Mouse (Mus musculus): ENCODE measurements around the gene Cenpa. TPM values are rescaled to one million over a fixed set of nuclear protein-coding genes. Genes with fewer than 3 reads are reported as not detected.

The Cenpa gene
- polyA plus RNA-seq, 1 experiment from 2014 or later, result 175 TPM

- no peak for DNase-seq (ENCODE audit: low spot score)
- TF ChIP-seq CTCF (IDR thresholded peaks at IDR 0.05; ENCODE audit: low read depth), result no peak
- H3K9me3 ChIP-seq (replicated peaks; ENCODE audit: low read length), result no peaks in the 10 kb centered on the region
- peaks cover 17% of the 10 kb centered on the region for H3K27me3 ChIP-seq (ENCODE audit: insufficient read depth, low read length)
- no peak overlapping the region for H3K9ac ChIP-seq (ENCODE audit: low read depth, low read length)
- 32% methylated on average over 4 of the region's 4 CpGs for WGBS
- H3K27ac ChIP-seq, result no peak overlapping the region
- H3K36me3 ChIP-seq (ENCODE audit: insufficient read depth, low read length), result no peaks in the 10 kb centered on the region
- no peak for ATAC-seq (replicated peaks; ENCODE audit: low FRiP score, low read depth)
- no peak overlapping the region for H3K4me3 ChIP-seq (replicated peaks; ENCODE audit: low read depth, low read length)
- H3K4me1 ChIP-seq (replicated peaks; ENCODE audit: insufficient read depth, low read length), result peaks cover 12% of the 10 kb centered on the region; the same call in 1 of the 2 replicates
- H3K4me2 ChIP-seq (ENCODE audit: low read length), result no peak overlapping the region
These were observed 41.7 kb upstream of the Cenpa start for GRCm38 (mm10) chr5:30624908-30625307.

DNA sequence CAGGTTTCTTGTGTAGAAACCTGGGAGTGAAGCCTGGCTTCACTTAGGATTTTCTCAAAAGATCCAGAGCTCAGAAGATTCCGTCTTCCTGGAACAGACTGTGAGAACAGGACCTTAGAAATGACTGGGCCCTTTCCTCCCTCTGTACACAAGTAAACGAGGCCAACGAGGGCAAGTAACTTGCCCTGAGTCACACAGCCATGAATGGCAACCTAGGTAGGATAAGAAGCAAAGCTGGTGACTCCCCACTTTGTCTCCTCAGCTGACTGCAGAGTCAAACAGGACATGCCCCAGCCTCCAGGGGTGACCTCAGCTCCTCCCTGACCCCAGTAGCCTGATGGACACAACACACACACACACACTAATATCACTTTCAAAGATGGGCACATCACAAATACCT, 41.2 kb upstream of the Cenpa start:
- ATAC-seq (replicated peaks; ENCODE audit: low FRiP score, low read depth) (no peak), DNase-seq (ENCODE audit: low spot score) (no peak)
- Histone ChIP-seq H3K4me1 (replicated peaks; ENCODE audit: insufficient read depth, low read length) (peaks cover 12% of the 10 kb centered on the region; the same call in 1 of the 2 replicates), H3K27me3 (ENCODE audit: insufficient read depth, low read length) (peaks cover 17% of the 10 kb centered on the region), H3K9me3 (replicated peaks; ENCODE audit: low read length) (no peaks in the 10 kb centered on the region), H3K4me2 (ENCODE audit: low read length) (no peak overlapping the region), H3K27ac (no peak overlapping the region), H3K36me3 (ENCODE audit: insufficient read depth, low read length) (no peaks in the 10 kb centered on the region), H3K4me3 (replicated peaks; ENCODE audit: low read depth, low read length) (no peak overlapping the region), H3K9ac (ENCODE audit: low read depth, low read length) (no peak overlapping the region)
- 64% methylated on average over 3 of the region's 3 CpGs for WGBS
- no peak for TF ChIP-seq CTCF (IDR thresholded peaks at IDR 0.05; ENCODE audit: low read depth)

GRCm38 (mm10) chr5:30626331-30627105, 40.1 kb upstream of the Cenpa start:
- H3K4me3 ChIP-seq (replicated peaks; ENCODE audit: low read depth, low read length), result no peak overlapping the region
- no peaks in the 10 kb centered on the region for H3K9me3 ChIP-seq (replicated peaks; ENCODE audit: low read length)
- H3K27ac ChIP-seq, result no peak overlapping the region
- peaks cover 12% of the 10 kb centered on the region; the same call in 1 of the 2 replicates for H3K4me1 ChIP-seq (replicated peaks; ENCODE audit: insufficient read depth, low read length)
- DNase-seq (ENCODE audit: low spot score) (no peak), ATAC-seq (replicated peaks; ENCODE audit: low FRiP score, low read depth) (no peak)
- H3K36me3 ChIP-seq (ENCODE audit: insufficient read depth, low read length), result no peaks in the 10 kb centered on the region
- H3K9ac ChIP-seq (ENCODE audit: low read depth, low read length), result no peak overlapping the region
- no peak overlapping the region for H3K4me2 ChIP-seq (ENCODE audit: low read length)
- TF ChIP-seq CTCF (IDR thresholded peaks at IDR 0.05; ENCODE audit: low read depth), result no peak
- H3K27me3 ChIP-seq (ENCODE audit: insufficient read depth, low read length), result peaks cover 14% of the 10 kb centered on the region
- WGBS, result 81% methylated on average over 8 of the region's 8 CpGs

- Histone ChIP-seq H3K9ac (ENCODE audit: low read depth, low read length) (no peak overlapping the region), H3K4me1 (replicated peaks; ENCODE audit: insufficient read depth, low read length) (no peaks in the 10 kb centered on the region), H3K27ac (no peak overlapping the region), H3K36me3 (ENCODE audit: insufficient read depth, low read length) (no peaks in the 10 kb centered on the region), H3K9me3 (replicated peaks; ENCODE audit: low read length) (no peaks in the 10 kb centered on the region), H3K27me3 (ENCODE audit: insufficient read depth, low read length) (no peaks in the 10 kb centered on the region), H3K4me3 (replicated peaks; ENCODE audit: low read depth, low read length) (no peak overlapping the region), H3K4me2 (ENCODE audit: low read length) (no peak overlapping the region)
- no peak for TF ChIP-seq CTCF (IDR thresholded peaks at IDR 0.05; ENCODE audit: low read depth)
- WGBS, result 69% methylated on average over 3 of the region's 3 CpGs
- DNase-seq (ENCODE audit: low spot score) (no peak), ATAC-seq (replicated peaks; ENCODE audit: low FRiP score, low read depth) (no peak)
These were observed 38.1 kb upstream of the Cenpa start for GRCm38 (mm10) chr5:30628511-30628910.

DNA sequence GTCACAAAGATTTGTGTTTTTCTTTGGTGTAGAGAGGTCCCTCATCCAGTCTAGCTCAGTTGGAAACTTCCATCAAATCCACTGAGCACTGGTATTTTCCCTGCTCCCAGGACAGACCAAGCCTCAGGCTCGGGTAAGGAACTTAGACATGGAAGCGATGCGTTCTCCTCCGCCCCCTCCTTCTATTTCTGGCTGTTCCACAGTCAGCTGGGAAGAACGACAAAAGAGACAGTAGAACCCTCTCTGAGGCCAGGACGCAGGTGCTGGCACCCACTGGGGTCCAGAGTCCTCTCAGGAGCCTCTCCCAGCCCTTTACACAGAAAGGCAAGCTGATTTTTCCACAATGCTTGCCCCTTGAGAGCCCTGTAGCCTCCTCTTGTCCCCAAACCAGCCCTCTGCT, 36.2 kb upstream of the Cenpa start:
- TF ChIP-seq CTCF (IDR thresholded peaks at IDR 0.05; ENCODE audit: low read depth), result no peak
- H3K27me3 ChIP-seq (ENCODE audit: insufficient read depth, low read length), result no peaks in the 10 kb centered on the region
- DNase-seq (ENCODE audit: low spot score), result no peak
- H3K36me3 ChIP-seq (ENCODE audit: insufficient read depth, low read length), result no peaks in the 10 kb centered on the region
- WGBS, result 71% methylated on average over 6 of the region's 6 CpGs
- no peak for ATAC-seq (replicated peaks; ENCODE audit: low FRiP score, low read depth)
- no peak overlapping the region for H3K9ac ChIP-seq (ENCODE audit: low read depth, low read length)
- H3K27ac ChIP-seq, result no peak overlapping the region
- no peak overlapping the region for H3K4me3 ChIP-seq (replicated peaks; ENCODE audit: low read depth, low read length)
- H3K9me3 ChIP-seq (replicated peaks; ENCODE audit: low read length), result no peaks in the 10 kb centered on the region
- no peaks in the 10 kb centered on the region for H3K4me1 ChIP-seq (replicated peaks; ENCODE audit: insufficient read depth, low read length)
- no peak overlapping the region for H3K4me2 ChIP-seq (ENCODE audit: low read length)

DNA sequence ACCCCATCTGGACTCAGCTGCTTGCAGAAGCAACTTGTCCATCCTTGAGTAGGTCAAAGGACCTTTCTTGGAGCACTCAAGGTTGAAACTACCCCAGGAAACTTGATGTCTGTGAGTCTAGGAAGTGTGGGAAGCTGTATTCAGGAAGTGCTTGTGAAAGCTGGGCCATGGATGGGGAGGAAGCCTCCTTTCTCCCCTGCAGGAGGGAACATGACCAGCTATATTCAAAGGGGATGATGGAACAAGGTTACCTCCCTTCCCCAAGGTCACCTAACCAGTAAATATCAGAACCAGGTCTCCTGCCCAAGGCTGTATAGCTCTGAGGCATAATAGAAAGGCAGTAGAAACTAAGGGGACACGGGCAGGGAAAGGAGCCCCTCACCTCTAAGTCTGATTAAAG, 34.4 kb upstream of the Cenpa start:
- Histone ChIP-seq H3K4me3 (replicated peaks; ENCODE audit: low read depth, low read length) (no peak overlapping the region), H3K27me3 (ENCODE audit: insufficient read depth, low read length) (no peaks in the 10 kb centered on the region), H3K9ac (ENCODE audit: low read depth, low read length) (no peak overlapping the region), H3K27ac (no peak overlapping the region), H3K4me2 (ENCODE audit: low read length) (no peak overlapping the region), H3K9me3 (replicated peaks; ENCODE audit: low read length) (no peaks in the 10 kb centered on the region), H3K36me3 (ENCODE audit: insufficient read depth, low read length) (no peaks in the 10 kb centered on the region), H3K4me1 (replicated peaks; ENCODE audit: insufficient read depth, low read length) (no peaks in the 10 kb centered on the region)
- DNase-seq (ENCODE audit: low spot score), result no peak
- WGBS, result 83% methylated on average over 1 of the region's 1 CpGs
- ATAC-seq (replicated peaks; ENCODE audit: low FRiP score, low read depth), result no peak
- TF ChIP-seq CTCF (IDR thresholded peaks at IDR 0.05; ENCODE audit: low read depth), result no peak

Measured in kidney, postnatal 0 days (tissue).